Mouse (Mus musculus) lung, postnatal 0 days (tissue): ENCODE results near the gene Olfr125. TPM values are rescaled to one million over a fixed set of nuclear protein-coding genes. Genes with fewer than 3 reads are reported as not detected.

Source experiments
- ATAC-seq: fragments of 200-750 bp; cut with Nextera tagmentation; 2 replicates; pipeline ENCODE4 v1.8.0; 2017; ENCODE audit warnings: moderate library complexity
- DNase-seq: peaks from one replicate; pipeline ENCODE4 v3.0.0-alpha.2; 2016; ENCODE audit warnings: low spot score
- H3K27ac ChIP-seq: fragments of 300-500 bp; sonication (generic); 2 replicates; pipeline ENCODE4 v1.5.1; 2014; ENCODE audit warnings: antibody characterized with exemption, mild to moderate bottlenecking, low read length, mixed read lengths
- H3K27me3 ChIP-seq: fragments of 300-500 bp; sonication (generic); replicated peaks from 2 replicates; pipeline ENCODE4 v1.6.1; 2014; ENCODE audit warnings: low read length, mixed read lengths; ENCODE audit not compliant: insufficient read depth
- H3K36me3 ChIP-seq: fragments of 300-500 bp; sonication (generic); 2 replicates; pipeline ENCODE4 v1.6.1; 2014; ENCODE audit warnings: low read length, mixed read lengths; ENCODE audit not compliant: insufficient read depth
- H3K4me1 ChIP-seq: fragments of 300-500 bp; sonication (generic); 2 replicates; pipeline ENCODE4 v1.6.1; 2014; ENCODE audit warnings: antibody characterized with exemption, low read depth, low read length, mixed read lengths; ENCODE audit not compliant: insufficient read depth
- H3K4me2 ChIP-seq: fragments of 300-500 bp; sonication (generic); replicated peaks from 2 replicates; pipeline ENCODE4 v1.6.1; 2014; ENCODE audit warnings: low read depth, mild to moderate bottlenecking, low read length, moderate library complexity, mixed read lengths
- H3K4me3 ChIP-seq: fragments of 300-500 bp; sonication (generic); 2 replicates; pipeline ENCODE4 v1.5.1; 2014; ENCODE audit warnings: low read depth, low read length
- H3K9ac ChIP-seq: fragments of 300-500 bp; sonication (generic); replicated peaks from 2 replicates; pipeline ENCODE4 v1.6.1; 2014; ENCODE audit warnings: low read depth, mild to moderate bottlenecking
- H3K9me3 ChIP-seq: fragments of 300-500 bp; sonication (generic); 2 replicates; pipeline ENCODE4 v1.6.1; 2016; ENCODE audit warnings: low read length, mixed read lengths
- CTCF ChIP-seq: IDR thresholded peaks from 2 replicates; pipeline ENCODE4 v1.5.1; 2016; ENCODE audit warnings: antibody characterized with exemption, mild to moderate bottlenecking
- EP300 ChIP-seq: IDR thresholded peaks from 2 replicates; pipeline ENCODE4 v1.6.1; 2016; ENCODE audit warnings: antibody characterized with exemption, mild to moderate bottlenecking, control low read depth
- WGBS: fragments of 180-500 bp; shearing (Covaris S2); extraction: QIAGEN DNeasy Blood & Tissue Kit; methylation state at CpG from one replicate; pipeline ENCODE4 v1.1.7; 2014; 5-methylcytosine and 5-hydroxymethylcytosine counted together
- polyA plus RNA-seq: library from polyadenylated mRNA; unstranded; fragments of >200 nt; fragmentation: Nextera tagmentation; extraction: Ambion mirVana; gene quantifications from 2 replicates; pipeline ENCODE4 v1.2.1, GENCODE M21; 2015

Gene Olfr125
- polyA plus RNA-seq, 1 experiment from 2014 or later, result not detected

DNA sequence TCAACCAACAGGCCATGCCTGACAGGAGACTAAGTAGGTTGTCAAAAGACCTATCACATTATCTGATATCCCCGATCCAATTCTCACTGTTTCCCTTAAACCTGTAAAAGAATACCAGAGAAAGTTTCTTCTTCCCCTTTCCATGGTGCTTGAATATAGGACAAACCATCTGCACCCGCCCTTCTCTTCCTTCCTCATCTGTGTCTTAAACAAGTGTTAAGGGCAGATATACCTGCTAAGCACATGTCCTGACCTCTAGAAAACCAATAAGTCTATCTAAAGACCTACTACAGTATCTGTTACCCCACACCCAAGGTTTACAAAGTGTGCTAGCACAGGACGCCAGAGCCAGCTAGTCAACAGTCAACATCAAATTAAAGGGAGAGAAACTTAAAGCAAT, 41.1 kb downstream of the Olfr125 start:
- Histone ChIP-seq H3K27me3 (no peaks in the 10 kb centered on the region), H3K4me1 (no peaks in the 10 kb centered on the region), H3K9ac (no peak overlapping the region), H3K9me3 (no peaks in the 10 kb centered on the region), H3K36me3 (no peaks in the 10 kb centered on the region), H3K4me3 (no peak overlapping the region), H3K4me2 (no peak overlapping the region), H3K27ac (no peak overlapping the region)
- TF ChIP-seq CTCF (no peak), EP300 (no peak)
- ATAC-seq (no peak), DNase-seq (no peak)
- 76% methylated on average over 3 of the region's 3 CpGs for WGBS

Other genes with a start within 250 kb of the Olfr125 start
- not detected in 2 replicates for gene Olfr114, start 240.2 kb upstream of the Olfr125 start, polyA plus RNA-seq
- not detected in 2 replicates for gene Olfr115, start 205.8 kb upstream of the Olfr125 start, polyA plus RNA-seq
- not detected in 2 replicates for gene Olfr116, start 205.8 kb upstream of the Olfr125 start, polyA plus RNA-seq
- gene Olfr117, start 169.2 kb upstream of the Olfr125 start, polyA plus RNA-seq, result not detected in 2 replicates
- not detected in 2 replicates for gene Olfr118, start 166.0 kb upstream of the Olfr125 start, polyA plus RNA-seq
- gene Olfr119, start 136.4 kb upstream of the Olfr125 start, polyA plus RNA-seq, result not detected in 2 replicates
- gene Olfr120, start 111.1 kb upstream of the Olfr125 start, polyA plus RNA-seq, result not detected in 2 replicates
- gene Olfr121, start 84.1 kb upstream of the Olfr125 start, polyA plus RNA-seq, result not detected in 2 replicates
- gene Olfr122, start 64.3 kb upstream of the Olfr125 start, polyA plus RNA-seq, result not detected in 2 replicates
- not detected in 2 replicates for gene Olfr123, start 39.4 kb upstream of the Olfr125 start, polyA plus RNA-seq
- not detected in 2 replicates for gene Olfr124, start 33.1 kb upstream of the Olfr125 start, polyA plus RNA-seq
- not detected in 2 replicates for gene Olfr126, start 14.5 kb downstream of the Olfr125 start, polyA plus RNA-seq
- gene Olfr127, start 67.5 kb downstream of the Olfr125 start, polyA plus RNA-seq, result not detected in 2 replicates
- gene Olfr128, start 87.6 kb downstream of the Olfr125 start, polyA plus RNA-seq, result not detected in 2 replicates
- gene Olfr761, start 120.1 kb downstream of the Olfr125 start, polyA plus RNA-seq, result not detected in 2 replicates
- gene Olfr129, start 227.1 kb downstream of the Olfr125 start, polyA plus RNA-seq, result not detected in 2 replicates
- gene Olfr130, start 231.0 kb downstream of the Olfr125 start, polyA plus RNA-seq, result not detected in 2 replicates